Comparison of ENCODE assay signal across 9 mouse cellular contexts in genomic region chr14:46379285-46379684, GRCm38 (mm10). TPM values are rescaled to one million over a fixed set of nuclear protein-coding genes. Genes with fewer than 3 reads are reported as not detected.
A peak's percentile ranks its signal among the peaks of the same experiment; 100 is the strongest.
DNase-seq lines count a peak whose midpoint lies in the region; ATAC-seq and TF ChIP-seq lines count a peak whose summit lies in the region.
"Had no signal": no experiment of that assay in that cellular context is flagged by ENCODE, and none has a peak within 500 bp of the region (broad histone marks: within the 10 kb centered on the region; RNA-seq: fewer than 3 reads in every experiment).

TSS of gene Gm15217 (plus strand) at chr14:46379414.

- H3K9me3 ChIP-seq in hindbrain, embryonic 12.5 days (replicated peaks): no peaks in the 10 kb centered on the region
- no peaks in the 10 kb centered on the region for H3K9me3 ChIP-seq in liver, embryonic 13.5 days (replicated peaks)

- H3K9ac ChIP-seq in hindbrain, embryonic 12.5 days: peak within 1 kb of the TSS; percentile 50; the same call in 1 of the 2 replicates
- H3K9ac ChIP-seq in liver, embryonic 13.5 days: no peak within 1 kb of the TSS

- no peak for ATAC-seq in hindbrain, embryonic 12.5 days (ENCODE audit: low FRiP score)
- ATAC-seq in liver, embryonic 13.5 days (ENCODE audit: low read depth): no peak
- no peak for ATAC-seq in granulocyte monocyte progenitor cell, adult 5-6 weeks (replicated peaks; ENCODE audit: poor library complexity, severe bottlenecking)

- no peaks in the 10 kb centered on the region for H3K27me3 ChIP-seq in testis, adult 2 months (ENCODE audit: control insufficient read depth, insufficient read depth, low read length)
- H3K27me3 ChIP-seq in hindbrain, embryonic 12.5 days: peaks cover 51% of the 10 kb centered on the region
- H3K27me3 ChIP-seq in liver, embryonic 13.5 days: peaks cover 41% of the 10 kb centered on the region

- DNase-seq in testis, postnatal 14 days (ENCODE audit: low spot score): no peak
- no peak for DNase-seq in liver, embryonic 13.5 days
- no peak for DNase-seq in cerebellum, adult 11 months
- no peak for DNase-seq in spleen, adult 12 weeks (ENCODE audit: low spot score)
- DNase-seq: cerebellum, postnatal 14 days; gastrocnemius, postnatal 14 days had no signal

- no peak for TF ChIP-seq POLR2A in testis, adult 2 months (IDR thresholded peaks at IDR 0.05; ENCODE audit: control insufficient read depth, low read depth, low read length)

- WGBS in hindbrain, embryonic 12.5 days: 89% methylated on average over 12 of the region's 12 CpGs
- WGBS in liver, embryonic 13.5 days (ENCODE audit: insufficient replicate concordance): 72% methylated on average over 12 of the region's 12 CpGs

- H3K4me2 ChIP-seq in hindbrain, embryonic 12.5 days (replicated peaks): peak within 1 kb of the TSS; percentile 63
- peak within 1 kb of the TSS; percentile 57 for H3K4me2 ChIP-seq in liver, embryonic 13.5 days

- no peaks in the 10 kb centered on the region for H3K36me3 ChIP-seq in testis, adult 2 months (ENCODE audit: control insufficient read depth, insufficient read depth, low read length)
- no peaks in the 10 kb centered on the region for H3K36me3 ChIP-seq in hindbrain, embryonic 12.5 days
- H3K36me3 ChIP-seq in liver, embryonic 13.5 days: no peaks in the 10 kb centered on the region

- H3K4me1 ChIP-seq in testis, adult 2 months (ENCODE audit: control insufficient read depth, insufficient read depth, low read length): peaks cover 5% of the 10 kb centered on the region
- H3K4me1 ChIP-seq in hindbrain, embryonic 12.5 days: peaks cover 8% of the 10 kb centered on the region
- H3K4me1 ChIP-seq in liver, embryonic 13.5 days (replicated peaks): peaks cover 4% of the 10 kb centered on the region; the same call in 1 of the 2 replicates

- peak within 1 kb of the TSS; percentile 31 for H3K4me3 ChIP-seq in testis, adult 2 months (ENCODE audit: control insufficient read depth, low read depth, low read length)
- peak within 1 kb of the TSS; percentile 32 for H3K4me3 ChIP-seq in hindbrain, embryonic 12.5 days
- peak within 1 kb of the TSS; percentile 35 for H3K4me3 ChIP-seq in liver, embryonic 13.5 days (replicated peaks)

- no peak for TF ChIP-seq CTCF in testis, adult 2 months (IDR thresholded peaks at IDR 0.05; ENCODE audit: control insufficient read depth, insufficient read depth, insufficient replicate concordance, low read depth, low read length)

- no peak within 1 kb of the TSS for H3K27ac ChIP-seq in testis, adult 2 months (ENCODE audit: control insufficient read depth, insufficient read depth, low read depth, low read length)
- H3K27ac ChIP-seq in hindbrain, embryonic 12.5 days: no peak within 1 kb of the TSS
- H3K27ac ChIP-seq in liver, embryonic 13.5 days: no peak within 1 kb of the TSS

RNA-seq across cellular contexts. Expression of gene Gm15217, which starts in this region (rescaled TPM):
- polyA plus RNA-seq in testis, adult 2 months (2012; rRNA removed): not detected in 2 replicates
- polyA plus RNA-seq in hindbrain, embryonic 12.5 days (2016; fragmentation: Nextera tagmentation; extraction: Ambion mirVana): not detected in 2 replicates
- polyA plus RNA-seq in liver, embryonic 13.5 days (2015; fragmentation: Nextera tagmentation; extraction: Ambion mirVana): not detected in 2 replicates
- not detected in 2 replicates for total RNA-seq in granulocyte monocyte progenitor cell, adult 5-6 weeks (2014; fragmentation: Nextera tagmentation)
- total RNA-seq in granulocyte monocyte progenitor cell, adult 5-6 weeks (2017): not detected in 2 replicates
- total RNA-seq: gastrocnemius, postnatal 14 days had no signal
